Mouse (Mus musculus) erythroblast, embryonic 14.5 days (primary cell): ENCODE measurements around the gene Pitpna.

ENCODE experiments used
- GATA1 ChIP-seq: IDR thresholded peaks from 2 replicates; pipeline ENCODE4 v1.6.1; 2012; ENCODE audit warnings: low read length, inconsistent platforms, mixed read lengths
- TAL1 ChIP-seq: IDR thresholded peaks from 3 replicates; pipeline ENCODE4 v1.6.1; 2012; ENCODE audit warnings: low read length, inconsistent platforms, mixed read lengths

DNA sequence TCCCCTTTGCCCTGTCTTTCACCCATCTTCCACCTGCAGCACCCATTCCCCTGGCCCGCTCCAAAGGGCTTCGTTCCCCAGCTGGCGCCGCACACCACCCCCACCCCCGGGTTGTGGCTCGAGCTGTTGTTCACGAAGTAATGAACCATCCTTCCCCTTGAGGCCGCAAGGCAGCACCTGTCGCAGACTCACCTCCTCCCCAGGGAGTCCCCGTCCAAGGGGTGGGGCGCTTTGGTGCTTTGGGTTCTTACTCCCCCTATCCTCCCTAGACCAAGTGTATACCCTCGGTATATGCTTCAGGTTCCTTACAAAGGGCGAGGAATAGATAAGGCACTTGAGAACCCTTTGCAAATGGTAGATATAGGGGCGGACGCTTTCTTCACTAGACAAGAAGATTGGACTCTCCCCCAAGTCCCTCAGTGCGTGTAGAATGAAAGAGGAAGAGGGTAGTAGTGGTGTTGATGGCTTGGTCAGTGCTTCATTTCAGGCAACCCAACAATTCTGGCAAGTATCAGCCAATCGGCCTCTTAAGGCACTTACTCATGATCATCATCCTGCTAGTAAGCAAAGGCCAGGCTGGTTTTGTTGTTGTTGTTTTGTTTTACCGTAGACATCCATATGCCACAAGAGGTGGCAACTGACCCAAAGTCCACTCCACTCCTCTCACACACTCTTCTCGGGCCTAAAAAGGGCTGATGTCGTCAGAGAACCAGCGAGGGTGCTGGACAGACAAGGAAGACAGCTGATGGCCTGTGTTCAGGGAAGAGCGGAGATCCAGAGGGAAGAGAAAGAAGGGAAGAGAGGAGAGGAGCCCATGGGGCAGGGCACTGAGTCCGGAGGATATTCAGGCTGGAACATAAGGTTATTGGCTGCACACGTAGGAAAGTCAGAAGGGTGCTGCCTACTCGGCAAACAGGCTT lies 66.8 kb downstream of the Pitpna start:
- TF ChIP-seq GATA1: no peak
- no peak for TF ChIP-seq TAL1
